Mouse (Mus musculus) limb, embryonic 13.5 days (tissue): Measurements from ENCODE around the gene Gm17078. TPM values are rescaled to one million over a fixed set of nuclear protein-coding genes. Genes with fewer than 3 reads are reported as not detected.
"Not testable (repeated sequence)": the region's sequence is repeated elsewhere in the genome, so short reads cannot be mapped to it uniquely, and the experiment has no call there.

Experiments
- ATAC-seq: fragments of 200-750 bp; cut with Nextera tagmentation; 2 replicates; pipeline ENCODE4 v1.8.0; 2017; ENCODE audit warnings: low read depth, moderate number of reproducible peaks, moderate TSS enrichment; ENCODE audit not compliant: low FRiP score
- H3K27ac ChIP-seq: fragments of 300-500 bp; sonication (generic); 2 replicates; pipeline ENCODE4 v1.5.1; 2015; ENCODE audit warnings: inconsistent platforms, mild to moderate bottlenecking, moderate library complexity
- H3K27me3 ChIP-seq: fragments of 300-500 bp; sonication (generic); 2 replicates; pipeline ENCODE4 v1.6.1; 2015; ENCODE audit warnings: mild to moderate bottlenecking, inconsistent platforms
- H3K36me3 ChIP-seq: fragments of 300-500 bp; sonication (generic); 2 replicates; pipeline ENCODE4 v1.6.1; 2015; ENCODE audit warnings: inconsistent platforms, mild to moderate bottlenecking, moderate library complexity
- H3K4me1 ChIP-seq: fragments of 300-500 bp; sonication (generic); 2 replicates; pipeline ENCODE4 v1.6.1; 2015; ENCODE audit warnings: inconsistent platforms
- H3K4me2 ChIP-seq: fragments of 300-500 bp; sonication (generic); replicated peaks from 2 replicates; pipeline ENCODE4 v1.6.1; 2015; ENCODE audit warnings: inconsistent platforms, mild to moderate bottlenecking, moderate library complexity
- H3K4me3 ChIP-seq: fragments of 300-500 bp; sonication (generic); 2 replicates; pipeline ENCODE4 v1.5.1; 2015; ENCODE audit warnings: moderate library complexity, mild to moderate bottlenecking, inconsistent platforms
- H3K9ac ChIP-seq: fragments of 300-500 bp; sonication (generic); 2 replicates; pipeline ENCODE4 v1.6.1; 2015; ENCODE audit warnings: mild to moderate bottlenecking, inconsistent platforms
- H3K9me3 ChIP-seq: fragments of 300-500 bp; sonication (generic); 2 replicates; pipeline ENCODE4 v1.6.1; 2016; ENCODE audit warnings: inconsistent platforms
- WGBS: fragments of 180-500 bp; shearing (Covaris S2); methylation state at CpG from one replicate; pipeline ENCODE4 v1.1.7; 2015; 5-methylcytosine and 5-hydroxymethylcytosine counted together
- polyA plus RNA-seq: library from polyadenylated mRNA; unstranded; fragments of >200 nt; fragmentation: Nextera tagmentation; extraction: Ambion mirVana; gene quantifications from 2 replicates; pipeline ENCODE4 v1.2.1, GENCODE M21; 2015

The Gm17078 gene
- not detected in 2 replicates for polyA plus RNA-seq

DNA sequence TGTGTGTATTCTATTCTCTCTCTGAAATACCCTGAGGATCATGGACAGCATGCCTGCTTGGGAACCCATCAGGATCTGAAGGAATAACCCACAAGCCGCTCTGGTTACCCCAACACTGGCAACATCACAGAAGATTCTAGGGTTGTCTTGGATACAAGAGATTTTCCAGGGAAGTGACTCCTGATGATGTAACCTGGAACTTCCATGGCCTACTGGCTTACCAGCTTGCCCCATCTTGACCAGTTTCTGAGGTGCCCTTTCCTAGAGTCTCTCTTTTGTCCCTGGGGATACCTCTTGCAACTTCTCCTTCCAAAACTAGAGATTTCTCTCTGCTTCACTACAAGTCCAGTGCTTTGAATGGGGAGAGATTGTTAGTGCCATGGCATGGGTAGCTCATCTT, at the start of gene Gm17078:
TSS of gene Gm17078 (minus strand) at position 101 of the 400 bp plus-strand sequence.
- Histone ChIP-seq H3K4me3 (no peak within 1 kb of the TSS), H3K4me2 (no peak within 1 kb of the TSS), H3K36me3 (no peaks in the 10 kb centered on the region), H3K9me3 (no peaks in the 10 kb centered on the region), H3K4me1 (no peaks in the 10 kb centered on the region), H3K9ac (no peak within 1 kb of the TSS), H3K27ac (no peak within 1 kb of the TSS), H3K27me3 (no peaks in the 10 kb centered on the region)
- WGBS: 88% methylated on average over 1 of the region's 1 CpGs
- ATAC-seq: no peak

DNA sequence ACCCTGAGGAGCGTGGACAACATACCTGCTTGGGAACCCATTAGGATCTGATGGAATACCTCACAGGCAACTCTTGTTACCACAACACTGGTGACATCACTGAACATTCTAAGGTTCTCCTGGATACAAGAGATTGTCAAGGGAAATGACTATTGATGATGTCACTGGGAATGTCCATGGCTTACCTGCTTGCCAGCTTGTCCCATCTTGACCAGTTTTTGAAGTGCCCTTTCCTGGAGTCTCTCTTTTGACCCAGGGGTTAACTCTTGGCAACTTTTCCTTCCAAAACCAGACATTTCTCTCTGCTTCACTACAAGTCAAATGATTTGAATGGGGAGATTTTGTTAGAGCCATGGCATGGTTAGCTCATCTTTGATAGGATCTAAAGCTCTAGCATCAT, 24.5 kb upstream of the Gm17078 start, which contains the start of gene Gm4181:
TSS of gene Gm4181 (minus strand) at position 101 of the 400 bp plus-strand sequence.
- not testable (repeated sequence) for H3K9ac ChIP-seq
- 60% methylated on average over 1 of the region's 1 CpGs for WGBS

DNA sequence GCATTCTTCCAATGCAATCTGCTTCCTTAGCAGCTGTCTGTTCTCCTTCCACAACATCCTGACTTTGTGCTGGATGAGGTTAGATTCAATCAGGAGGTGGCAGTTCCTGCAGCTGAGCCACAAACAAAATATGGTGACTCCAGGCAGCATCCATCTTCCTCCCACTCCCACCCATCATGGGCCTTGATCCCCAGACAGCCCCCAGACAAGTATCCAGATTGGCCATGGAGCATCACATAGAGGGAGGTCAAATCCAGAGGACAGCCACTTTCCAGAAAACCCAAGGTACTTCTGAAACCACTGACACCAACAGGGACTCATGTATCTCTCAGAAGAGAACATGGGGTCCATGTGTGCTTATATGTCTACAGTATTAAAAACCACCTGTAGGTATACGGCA, 21.3 kb upstream of the Gm17078 start:
- H3K4me1 ChIP-seq, ATAC-seq: not testable (repeated sequence)

More for the DNA sequence above, 24.5 kb upstream of the Gm17078 start, which contains the start of gene Gm4181:
- not testable (repeated sequence) for H3K36me3 ChIP-seq, H3K27ac ChIP-seq, H3K4me2 ChIP-seq, H3K4me1 ChIP-seq, H3K4me3 ChIP-seq, H3K27me3 ChIP-seq, ATAC-seq, H3K9me3 ChIP-seq

DNA sequence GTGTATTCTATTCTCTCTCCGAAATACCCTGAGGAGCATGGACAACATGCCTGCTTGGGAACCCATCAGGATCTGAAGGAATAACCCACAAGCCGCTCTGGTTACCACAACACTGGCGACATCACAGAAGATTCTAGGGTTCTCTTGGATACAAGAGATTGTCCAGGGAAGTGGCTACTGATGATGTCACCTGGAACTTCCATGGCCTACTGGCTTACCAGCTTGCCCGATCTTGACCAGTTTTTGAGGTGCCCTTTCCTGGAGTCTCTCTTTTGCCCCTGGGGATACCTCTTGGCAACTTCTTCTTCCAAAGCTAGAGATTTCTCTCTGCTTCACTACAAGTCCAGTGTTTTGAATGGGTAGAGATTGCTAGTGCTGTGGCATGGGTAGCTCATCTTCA, 19.1 kb downstream of the Gm17078 start, which contains the start of gene Gm17174:
TSS of gene Gm17174 (minus strand) at position 101 of the 400 bp plus-strand sequence.
- not testable (repeated sequence) for H3K9ac ChIP-seq, H3K4me2 ChIP-seq, H3K36me3 ChIP-seq, H3K4me3 ChIP-seq, H3K9me3 ChIP-seq, H3K27me3 ChIP-seq, H3K4me1 ChIP-seq, ATAC-seq, H3K27ac ChIP-seq
- 92% methylated on average over 4 of the region's 4 CpGs for WGBS

More for the DNA sequence above, 21.3 kb upstream of the Gm17078 start:
- H3K36me3 ChIP-seq, H3K27ac ChIP-seq, H3K27me3 ChIP-seq, H3K9ac ChIP-seq, H3K4me2 ChIP-seq, H3K4me3 ChIP-seq, H3K9me3 ChIP-seq: not testable (repeated sequence)
- WGBS: 94% methylated on average over 1 of the region's 1 CpGs

DNA sequence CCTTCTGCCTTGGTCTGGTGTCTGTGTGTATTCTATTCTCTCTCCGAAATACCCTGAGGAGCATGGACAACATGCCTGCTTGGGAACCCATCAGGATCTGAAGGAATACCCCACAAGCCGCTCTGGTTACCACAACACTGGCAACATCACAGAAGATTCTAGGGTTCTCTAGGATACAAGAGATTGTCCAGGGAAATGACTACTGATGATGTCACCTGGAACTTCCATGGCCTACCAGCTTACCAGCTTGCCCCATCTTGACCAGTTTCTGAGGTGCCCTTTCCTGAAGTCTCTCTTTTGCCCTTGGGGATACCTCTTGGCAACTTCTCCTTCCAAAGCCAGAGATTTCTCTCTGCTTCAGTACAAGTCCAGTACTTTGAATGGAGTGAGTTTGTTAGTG, 37.1 kb downstream of the Gm17078 start, which contains the start of gene Gm17175:
TSS of gene Gm17175 (minus strand) at position 101 of the 400 bp plus-strand sequence.
- H3K4me3 ChIP-seq, H3K9ac ChIP-seq, H3K4me1 ChIP-seq, H3K27me3 ChIP-seq, H3K4me2 ChIP-seq, H3K9me3 ChIP-seq, H3K36me3 ChIP-seq, H3K27ac ChIP-seq, ATAC-seq: not testable (repeated sequence)
- 91% methylated on average over 2 of the region's 2 CpGs for WGBS

Other genes starting within 250 kb of the Gm17078 start
- not detected in 2 replicates for gene Gm7247, start 249.6 kb downstream of the Gm17078 start, polyA plus RNA-seq
- gene Vmn2r88, start 200.5 kb downstream of the Gm17078 start, polyA plus RNA-seq: not detected in 2 replicates
- not detected in 2 replicates for gene Vmn2r89, start 159.5 kb downstream of the Gm17078 start, polyA plus RNA-seq
- not detected in 2 replicates for gene Gm5622, start 58.5 kb downstream of the Gm17078 start, polyA plus RNA-seq
- gene Gm17175, start 37.2 kb downstream of the Gm17078 start, polyA plus RNA-seq: not detected in 2 replicates
- gene Gm17174, start 19.2 kb downstream of the Gm17078 start, polyA plus RNA-seq: not detected in 2 replicates
- not detected in 2 replicates for gene Gm4181, start 24.4 kb upstream of the Gm17078 start, polyA plus RNA-seq
- gene Gm17079, start 84.2 kb upstream of the Gm17078 start, polyA plus RNA-seq: not detected in 2 replicates
- not detected in 2 replicates for gene Gm5800, start 105.9 kb upstream of the Gm17078 start, polyA plus RNA-seq
- gene Ang4, start 162.3 kb upstream of the Gm17078 start, polyA plus RNA-seq: not detected in 2 replicates
- not detected in 2 replicates for gene AY358078, start 188.7 kb upstream of the Gm17078 start, polyA plus RNA-seq
- 0.42 TPM in 1 of 2 replicates, not detected in the other for gene Ear6, start 242.4 kb upstream of the Gm17078 start, polyA plus RNA-seq